Mouse (Mus musculus) adrenal gland, adult 18-20 months (tissue): Measurements from ENCODE around the gene Defa23. TPM values are rescaled to one million over a fixed set of nuclear protein-coding genes. Genes with fewer than 3 reads are reported as not detected.
"Not testable (repeated sequence)": the region's sequence is repeated elsewhere in the genome, so short reads cannot be mapped to it uniquely, and the experiment has no call there.

ENCODE experiments used
- DNase-seq, 2 experiments: peaks; one replicate each; pipeline ENCODE4 v3.0.0; 2021 to 2022; ENCODE audit warnings: low spot score in 2 of 2
- long read RNA-seq, 2 experiments: library from polyadenylated mRNA; stranded (forward); transcript quantifications; one replicate each; pipeline ENCODE4 v2.0.0; 2021
- total RNA-seq, 2 experiments: library from RNA; stranded (reverse); gene quantifications; 1 replicate in 1 of 2; 2 replicates in 1 of 2; pipeline ENCODE4 v1.2.3; 2021

Defa23 gene
- not detected for total RNA-seq
- long read RNA-seq, experiment 1: 0 reads
- long read RNA-seq, experiment 2: 0 reads

DNA sequence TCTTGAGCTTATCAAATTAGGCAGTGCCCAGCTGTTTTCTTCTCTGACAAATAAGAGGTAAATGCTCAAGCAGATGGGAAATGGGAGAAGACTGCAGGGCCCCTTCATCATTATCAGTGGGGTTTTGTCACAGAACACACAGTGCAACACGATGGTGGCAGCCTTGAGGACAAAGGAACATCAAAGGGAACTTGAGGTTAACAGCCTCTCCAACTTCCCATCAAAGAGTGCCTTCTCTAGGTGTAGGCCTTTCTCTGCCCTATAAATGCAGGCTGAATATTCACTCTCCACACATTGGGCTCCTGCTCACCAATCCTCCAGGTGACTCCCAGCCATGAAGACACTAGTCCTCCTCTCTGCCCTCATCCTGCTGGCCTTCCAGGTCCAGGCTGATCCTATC lies at the start of gene Defa23:
Defa23 (plus strand) TSS at position 301 of the 400 bp plus-strand sequence.
- DNase-seq: not testable (repeated sequence)

DNA sequence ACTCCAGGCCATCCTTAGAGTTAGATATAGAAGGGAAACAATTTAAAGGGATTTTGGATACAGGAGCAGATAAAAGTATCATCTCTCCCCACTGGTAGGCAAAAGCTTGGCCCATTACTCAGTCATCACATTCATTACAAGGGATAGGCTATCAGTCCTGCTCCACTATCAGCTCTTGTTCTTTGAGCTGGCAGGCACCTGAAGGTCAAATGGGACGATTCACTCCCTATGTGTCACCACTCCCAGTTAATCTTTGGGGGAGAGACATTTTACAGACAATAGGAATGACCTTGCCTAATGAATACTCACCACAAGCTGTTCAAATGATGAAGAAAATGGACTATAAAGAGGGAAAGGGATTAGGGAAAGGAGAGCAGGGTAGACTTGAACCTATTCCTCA lies 48.0 kb upstream of the Defa23 start:
- no peak for DNase-seq

DNA sequence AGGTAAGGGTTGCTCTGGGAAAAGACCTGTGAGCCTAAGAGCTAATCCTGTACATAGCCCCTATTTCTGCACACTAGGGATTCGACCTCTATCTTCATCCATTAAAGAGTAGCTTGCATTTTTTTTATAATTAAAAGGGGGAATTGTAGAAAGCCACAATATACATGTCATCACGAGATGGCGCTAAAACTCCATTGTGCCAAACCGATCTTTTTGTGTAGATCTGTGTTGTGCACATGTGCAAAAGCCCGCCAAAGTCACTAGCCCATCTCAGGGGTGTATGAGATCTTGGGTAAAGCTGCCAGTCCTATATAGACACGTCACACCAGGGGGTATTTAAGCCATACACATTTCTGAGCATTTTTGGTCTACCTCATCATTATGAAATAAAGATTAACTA lies 46.3 kb upstream of the Defa23 start:
- DNase-seq: peak in 1 of 2 experiments; percentile 23

DNA sequence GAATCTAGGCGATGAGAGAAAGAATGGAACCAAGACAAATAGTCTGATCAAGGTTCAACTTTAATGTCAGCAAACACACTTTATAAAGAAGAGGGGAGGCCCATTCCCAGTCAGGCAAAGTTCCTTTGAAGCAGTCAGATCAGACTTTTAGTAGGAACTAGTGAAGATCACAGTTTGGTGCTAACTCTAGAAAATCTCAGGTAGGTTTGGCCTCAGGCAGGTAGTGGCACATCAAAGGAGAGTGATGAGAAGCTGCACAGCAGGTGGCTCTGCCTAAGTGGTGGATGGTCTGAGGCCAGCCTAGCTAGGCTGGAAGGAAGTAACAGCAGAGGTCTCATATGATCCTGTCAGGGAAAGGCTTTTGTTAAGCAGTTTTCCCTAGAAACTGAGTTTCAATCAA lies 44.3 kb upstream of the Defa23 start:
- not testable (repeated sequence) for DNase-seq

DNA sequence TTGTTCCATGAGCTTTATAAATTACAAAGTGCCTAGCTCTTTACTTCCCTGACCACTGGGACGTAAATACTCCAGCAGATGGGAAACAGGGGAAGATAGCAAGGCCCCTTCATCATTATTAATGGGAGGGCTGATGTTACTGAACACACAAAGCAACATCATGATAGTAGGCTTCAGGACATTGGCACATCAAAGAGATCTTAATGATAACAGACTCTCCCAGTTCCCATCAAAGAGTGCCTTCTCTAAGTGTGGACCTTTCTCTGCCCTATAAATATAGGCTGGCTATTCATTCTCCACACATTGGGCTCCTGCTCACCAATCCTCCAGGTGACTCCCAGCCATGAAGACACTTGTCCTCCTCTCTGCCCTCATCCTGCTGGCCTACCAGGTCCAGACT lies 29.6 kb upstream of the Defa23 start, which contains the start of gene Defa21:
Defa21 (plus strand) TSS at position 301 of the 400 bp plus-strand sequence.
- DNase-seq: not testable (repeated sequence)

DNA sequence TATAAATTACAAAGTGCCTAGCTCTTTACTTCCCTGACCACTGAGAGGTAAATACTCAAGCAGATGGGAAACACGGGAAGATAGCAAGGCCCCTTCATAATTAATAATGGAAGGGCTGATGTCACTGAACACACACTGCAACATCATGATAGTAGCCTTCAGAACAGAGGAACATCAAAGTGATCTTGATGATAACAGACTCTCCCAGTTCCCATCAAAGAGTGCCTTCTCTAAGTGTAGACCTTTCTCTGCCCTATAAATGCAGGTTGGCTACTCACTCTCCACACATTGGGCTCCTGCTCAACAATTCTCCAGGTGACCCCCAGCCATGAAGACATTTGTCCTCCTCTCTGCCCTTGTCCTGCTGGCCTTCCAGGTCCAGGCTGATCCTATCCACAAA lies 9.9 kb downstream of the Defa23 start, which contains the start of gene Defa35:
Defa35 (plus strand) TSS at position 301 of the 400 bp plus-strand sequence.
- DNase-seq: not testable (repeated sequence)

DNA sequence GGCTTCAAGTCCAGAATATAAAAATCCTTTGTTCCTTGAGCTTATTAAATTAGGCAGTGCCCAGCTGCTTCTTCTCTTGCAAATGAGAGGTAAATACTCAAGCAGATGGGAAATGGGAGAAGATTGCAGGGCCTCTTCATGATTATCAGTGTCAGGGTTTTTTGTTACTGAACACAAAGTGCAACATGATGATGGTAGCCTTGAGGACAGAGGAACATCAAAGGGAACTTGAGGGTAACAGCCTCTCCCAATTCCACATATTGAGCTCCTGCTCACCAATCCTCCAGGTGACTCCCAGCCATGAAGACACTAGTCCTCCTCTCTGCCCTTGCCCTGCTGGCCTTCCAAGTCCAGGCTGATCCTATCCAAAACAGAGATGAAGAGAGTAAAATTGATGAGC lies 29.3 kb downstream of the Defa23 start, which contains the start of gene Defa25:
Defa25 (plus strand) TSS at position 301 of the 400 bp plus-strand sequence.
- not testable (repeated sequence) for DNase-seq

DNA sequence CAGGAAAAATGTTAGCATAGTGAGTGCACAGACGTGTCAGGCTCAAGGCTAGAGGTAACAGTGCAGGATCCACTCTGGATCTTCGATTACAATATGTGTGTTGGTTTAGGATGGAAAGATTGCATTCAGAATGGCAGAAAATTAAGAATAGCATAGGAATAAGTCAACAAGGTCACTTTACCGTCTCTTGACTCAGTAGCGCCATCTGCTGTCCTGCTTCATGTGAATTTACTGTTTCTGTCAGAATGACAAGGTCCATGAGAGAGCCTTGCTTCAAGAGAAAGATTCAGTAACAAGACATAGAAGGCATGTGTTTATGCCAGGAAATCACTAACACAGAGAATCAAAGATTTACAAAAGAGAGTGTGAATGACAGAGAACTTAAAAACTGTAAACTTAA lies 38.3 kb downstream of the Defa23 start:
- DNase-seq: peak; percentile 7 to 38

DNA sequence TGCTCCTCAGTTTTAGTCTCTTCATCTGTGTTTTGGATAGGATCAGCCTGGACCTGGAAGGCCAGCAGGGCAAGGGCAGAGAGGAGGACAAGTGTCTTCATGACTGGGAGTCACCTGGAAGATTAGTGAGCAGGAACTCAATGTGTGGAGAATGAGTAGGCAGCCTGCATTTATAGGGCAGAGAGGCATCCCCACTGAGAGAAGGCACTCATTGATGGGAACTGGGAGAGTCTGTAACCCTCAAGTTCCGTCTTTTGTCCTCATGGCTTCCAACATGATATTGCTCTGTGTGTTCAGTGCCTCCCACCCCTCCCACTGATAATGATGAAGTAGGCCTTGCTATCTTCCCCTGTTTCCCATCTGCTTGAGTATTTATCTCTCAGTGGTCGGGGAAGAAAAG lies 41.1 kb downstream of the Defa23 start, which contains the start of gene Gm14851:
Gm14851 (minus strand) TSS at position 101 of the 400 bp plus-strand sequence.
- not testable (repeated sequence) for DNase-seq

Other genes with a start within 250 kb of the Defa23 start
- not detected for gene Defb33, start 162.4 kb upstream of the Defa23 start, total RNA-seq
- gene Gm15056, start 152.4 kb upstream of the Defa23 start, total RNA-seq: not detected
- not detected for gene Gm6040, start 133.0 kb upstream of the Defa23 start, total RNA-seq
- gene AY761185, start 110.3 kb upstream of the Defa23 start, total RNA-seq: not detected
- gene Defa21, start 29.5 kb upstream of the Defa23 start, total RNA-seq: not detected
- gene Defa35, start 10.0 kb downstream of the Defa23 start, total RNA-seq: not detected
- not detected for gene Defa25, start 29.4 kb downstream of the Defa23 start, total RNA-seq
- gene Gm14851, start 41.0 kb downstream of the Defa23 start, total RNA-seq: not detected
- gene Defa30, start 79.6 kb downstream of the Defa23 start, total RNA-seq: not detected
- not detected for gene Defa22, start 107.2 kb downstream of the Defa23 start, total RNA-seq
- not detected for gene Defa31, start 136.6 kb downstream of the Defa23 start, total RNA-seq
- gene Gm15293, start 146.5 kb downstream of the Defa23 start, total RNA-seq: not detected
- gene Gm15292, start 194.7 kb downstream of the Defa23 start, total RNA-seq: not detected